In the genomic region with DNA sequence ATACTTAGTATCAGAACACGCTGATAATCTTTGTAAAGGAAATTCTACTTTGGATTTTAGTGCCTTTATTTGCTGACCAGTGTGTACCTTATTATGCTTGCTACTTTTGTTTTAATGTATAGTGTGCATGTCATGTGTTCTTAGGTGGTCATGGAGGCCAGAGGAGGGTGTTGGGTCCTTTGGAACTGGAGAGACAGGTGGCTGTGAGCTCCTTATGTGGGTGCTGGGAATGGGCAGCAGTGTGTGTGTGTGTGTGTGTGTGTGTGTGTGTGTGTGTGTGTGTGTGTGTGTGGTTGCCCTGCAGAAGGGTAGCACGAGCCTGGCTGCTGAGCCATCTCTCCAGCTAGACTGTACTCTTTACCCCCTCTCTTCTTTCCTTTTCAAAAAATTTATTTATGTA, we compare ENCODE assay signal across 23 mouse cellular contexts. TPM values are rescaled to one million over a fixed set of nuclear protein-coding genes. Genes with fewer than 3 reads are reported as not detected.
"Had no signal": no experiment of that assay in that cellular context is flagged by ENCODE, and none has a peak within 500 bp of the region (broad histone marks: within the 10 kb centered on the region; RNA-seq: fewer than 3 reads in every experiment).

No protein-coding gene starts in this region.

- H3K4me2 ChIP-seq: neural tube, embryonic 13.5 days; neural tube, embryonic 15.5 days; stomach, embryonic 15.5 days had no signal

- DNase-seq: retina, postnatal 1 day; right cerebral cortex, adult 18-20 months; right cerebral cortex, postnatal 14 days; right cerebral cortex, postnatal 25 days; right cerebral cortex, postnatal 4 days; spleen, adult 18-20 months; thymus, adult 18-20 months; thymus, adult 2 months; thymus, postnatal 14 days; thymus, postnatal 25 days; thymus, postnatal 36 days; thymus, postnatal 4 days had no signal

- H3K27me3 ChIP-seq: neural tube, embryonic 13.5 days; neural tube, embryonic 15.5 days; stomach, embryonic 15.5 days had no signal

- H3K4me3 ChIP-seq: neural tube, embryonic 13.5 days; neural tube, embryonic 15.5 days; stomach, embryonic 15.5 days had no signal

RNA-seq across cellular contexts. Expression of a gene that starts 32.7 kb away (rescaled TPM):
- polyA plus RNA-seq: neural tube, embryonic 13.5 days; neural tube, embryonic 14.5 days; neural tube, embryonic 15.5 days; small intestine, adult 2 months; spleen, adult 2 months; stomach, embryonic 14.5 days; stomach, embryonic 15.5 days; stomach, embryonic 16.5 days; stomach, postnatal 0 days; thymus, adult 2 months; thymus, postnatal 0 days; urinary bladder, adult 2 months had no signal
